Mouse (Mus musculus): ENCODE data around the gene Trir. TPM values are rescaled to one million over a fixed set of nuclear protein-coding genes. Genes with fewer than 3 reads are reported as not detected.

Trir gene
- polyA plus RNA-seq, 1 experiment from 2014 or later, result 102 TPM

DNA sequence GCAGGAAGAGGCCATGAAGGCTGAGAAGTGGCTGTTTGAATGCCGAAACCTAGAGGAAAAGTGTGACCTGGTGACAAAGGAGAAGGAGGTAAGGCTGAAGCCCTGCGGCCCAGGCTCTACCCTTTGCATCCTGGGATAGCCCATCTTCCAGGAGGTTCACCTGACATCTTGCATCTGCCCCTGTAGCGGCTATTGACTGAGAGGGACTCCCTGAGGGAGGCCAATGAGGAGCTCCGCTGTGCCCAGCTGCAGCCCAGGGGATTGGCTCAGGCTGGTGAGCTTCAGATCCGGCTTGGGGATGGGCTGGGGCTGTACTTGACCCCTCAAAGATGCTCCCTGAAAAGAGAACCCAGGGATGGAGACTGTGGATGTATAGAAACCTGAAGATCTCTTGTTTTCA, 29.6 kb upstream of the Trir start:
- Histone ChIP-seq H3K9me3 (no peaks in the 10 kb centered on the region), H3K4me3 (no peak overlapping the region), H3K9ac (no peak overlapping the region), H3K36me3 (peaks cover 4% of the 10 kb centered on the region; the same call in 1 of the 2 replicates), H3K4me1 (peaks cover 16% of the 10 kb centered on the region), H3K27me3 (peaks cover 20% of the 10 kb centered on the region), H3K27ac (no peak overlapping the region), H3K4me2 (no peak overlapping the region)
- WGBS, result 81% methylated on average over 5 of the region's 5 CpGs
- no peak for ATAC-seq (ENCODE audit: insufficient number of reproducible peaks, low FRiP score, low TSS enrichment, low read depth)

DNA sequence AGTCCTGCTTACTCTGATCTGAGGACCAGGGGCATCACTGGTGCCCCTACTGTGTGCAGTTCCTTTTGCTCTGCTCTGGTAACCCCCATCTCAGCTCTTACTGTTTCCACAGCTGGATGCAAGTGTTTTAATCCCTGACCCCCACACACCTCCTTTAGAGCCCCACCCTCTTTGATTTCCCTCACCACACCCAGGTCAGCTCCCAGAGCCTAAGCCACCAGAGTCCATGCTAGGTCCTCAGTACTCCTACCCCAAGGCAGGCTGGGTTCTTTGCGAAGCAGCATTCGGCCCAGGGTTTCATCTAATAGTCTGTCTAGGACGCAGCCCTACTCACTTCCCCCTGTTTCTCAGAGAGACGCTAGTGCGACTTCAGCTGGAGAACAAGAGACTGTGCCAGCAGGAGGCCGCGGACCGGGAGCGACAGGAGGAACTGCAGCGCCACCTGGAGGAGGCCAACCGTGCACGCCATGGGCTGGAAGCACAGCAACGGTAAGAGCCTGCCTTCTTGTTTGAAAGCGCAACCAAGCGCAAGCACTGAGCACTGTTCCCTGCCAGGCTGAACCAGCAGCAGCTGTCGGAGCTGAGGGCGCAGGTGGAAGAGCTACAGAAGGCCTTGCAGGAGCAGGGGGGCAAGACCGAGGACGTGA, 28.9 kb upstream of the Trir start:
- Histone ChIP-seq H3K4me3 (no peak overlapping the region), H3K27ac (no peak overlapping the region), H3K27me3 (peaks cover 20% of the 10 kb centered on the region), H3K4me2 (peak overlapping the region; percentile 17; the same call in 1 of the 2 replicates), H3K9me3 (no peaks in the 10 kb centered on the region), H3K36me3 (peaks cover 4% of the 10 kb centered on the region; the same call in 1 of the 2 replicates), H3K9ac (no peak overlapping the region), H3K4me1 (peaks cover 16% of the 10 kb centered on the region)
- ATAC-seq (ENCODE audit: insufficient number of reproducible peaks, low FRiP score, low TSS enrichment, low read depth), result peak; percentile 31; the same call in 1 of the 2 replicates
- WGBS, result 6% methylated on average over 19 of the region's 19 CpGs

DNA sequence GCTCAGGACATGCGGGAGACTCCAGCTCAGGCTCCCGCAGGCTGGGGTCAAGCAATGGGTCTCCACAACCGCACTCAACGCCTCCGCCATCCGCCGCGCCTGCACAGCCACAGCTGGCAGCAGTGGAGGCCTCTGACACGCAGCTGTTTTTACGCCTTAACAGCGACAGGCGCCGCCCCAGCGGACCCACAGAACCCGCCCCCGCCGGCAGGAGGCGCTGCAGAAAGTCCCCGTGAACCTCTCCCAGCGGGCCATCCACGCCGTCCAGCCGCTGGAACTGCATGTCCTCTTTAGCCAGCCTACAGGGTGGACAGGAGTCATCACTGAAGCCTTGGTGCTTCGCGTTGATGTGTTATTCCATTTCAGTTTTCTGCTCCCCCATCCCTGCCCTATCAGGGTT, 18.9 kb upstream of the Trir start:
- Histone ChIP-seq H3K4me2 (no peak overlapping the region), H3K9ac (no peak overlapping the region), H3K9me3 (no peaks in the 10 kb centered on the region), H3K27me3 (peaks cover 49% of the 10 kb centered on the region), H3K27ac (no peak overlapping the region), H3K36me3 (no peaks in the 10 kb centered on the region), H3K4me1 (0 out of 2 replicates have a peak, but pooled peaks cover 4% of the 10 kb centered on the region), H3K4me3 (no peak overlapping the region)
- no peak for ATAC-seq (ENCODE audit: insufficient number of reproducible peaks, low FRiP score, low TSS enrichment, low read depth)
- WGBS, result 12% methylated on average over 25 of the region's 25 CpGs

DNA sequence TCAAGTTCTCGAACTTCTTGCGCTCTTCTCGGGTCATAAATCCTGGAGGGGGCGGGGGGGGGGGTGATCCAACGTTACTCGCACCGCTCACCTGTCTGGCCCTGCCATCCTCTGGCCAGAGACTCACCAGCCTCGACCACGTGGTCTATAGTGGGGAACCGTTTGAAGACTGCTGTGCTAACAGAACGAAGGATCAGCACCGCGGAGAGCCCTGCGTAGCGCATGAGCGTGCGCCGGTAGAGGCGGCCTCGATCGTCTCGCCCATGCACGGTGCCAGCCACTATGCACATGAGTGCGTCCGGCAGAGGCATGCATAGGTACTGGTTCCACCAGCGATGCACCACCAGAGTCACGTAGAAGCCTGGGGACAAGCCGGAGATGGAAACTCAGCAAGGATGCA, 15.4 kb upstream of the Trir start:
- peaks cover 70% of the 10 kb centered on the region for H3K27me3 ChIP-seq
- no peak for ATAC-seq (ENCODE audit: insufficient number of reproducible peaks, low FRiP score, low TSS enrichment, low read depth)
- H3K4me2 ChIP-seq, result no peak overlapping the region
- H3K9me3 ChIP-seq, result no peaks in the 10 kb centered on the region
- no peak overlapping the region for H3K4me3 ChIP-seq
- H3K4me1 ChIP-seq, result peaks cover 9% of the 10 kb centered on the region
- 14% methylated on average over 28 of the region's 28 CpGs for WGBS
- no peaks in the 10 kb centered on the region for H3K36me3 ChIP-seq
- no peak overlapping the region for H3K27ac ChIP-seq
- H3K9ac ChIP-seq, result no peak overlapping the region

DNA sequence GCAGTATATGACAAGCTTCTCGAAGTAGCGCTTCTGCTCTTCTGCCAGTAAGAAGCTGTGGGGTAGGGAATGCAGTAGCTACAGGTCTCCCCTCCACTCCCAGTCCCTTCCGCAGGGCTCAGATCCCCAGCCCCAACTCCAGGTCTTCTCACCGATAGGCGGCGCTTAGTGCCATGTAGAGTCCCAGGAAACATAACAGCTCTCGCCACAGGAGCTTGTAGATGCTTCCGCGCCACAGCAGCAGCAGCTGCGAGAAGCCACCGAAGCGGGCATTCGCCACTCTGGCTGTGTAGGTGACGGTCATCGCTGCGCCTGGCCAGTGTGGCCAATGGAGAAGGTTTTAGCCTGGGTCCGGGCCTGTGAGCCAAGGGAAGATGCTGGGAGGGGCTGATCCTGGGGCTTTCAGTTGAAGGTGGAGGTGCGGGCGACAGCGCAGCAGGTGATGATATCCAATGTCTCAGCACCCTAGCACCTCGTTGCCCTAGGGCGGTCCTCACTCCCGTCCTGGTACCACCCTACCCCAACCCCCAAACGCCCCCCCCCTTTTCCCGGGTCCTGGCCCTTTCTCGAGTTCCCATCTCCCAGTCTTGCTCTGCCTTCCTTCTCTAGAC, 13.3 kb upstream of the Trir start:
- Histone ChIP-seq H3K36me3 (peaks cover 8% of the 10 kb centered on the region), H3K4me3 (peak overlapping the region; percentile 30), H3K9ac (no peak overlapping the region), H3K4me2 (peak overlapping the region; percentile 54), H3K9me3 (no peaks in the 10 kb centered on the region), H3K27me3 (peaks cover 54% of the 10 kb centered on the region), H3K27ac (no peak overlapping the region), H3K4me1 (peaks cover 5% of the 10 kb centered on the region)
- WGBS, result 4% methylated on average over 26 of the region's 26 CpGs
- ATAC-seq (ENCODE audit: insufficient number of reproducible peaks, low FRiP score, low TSS enrichment, low read depth), result peak; percentile 41; the same call in 1 of the 2 replicates

DNA sequence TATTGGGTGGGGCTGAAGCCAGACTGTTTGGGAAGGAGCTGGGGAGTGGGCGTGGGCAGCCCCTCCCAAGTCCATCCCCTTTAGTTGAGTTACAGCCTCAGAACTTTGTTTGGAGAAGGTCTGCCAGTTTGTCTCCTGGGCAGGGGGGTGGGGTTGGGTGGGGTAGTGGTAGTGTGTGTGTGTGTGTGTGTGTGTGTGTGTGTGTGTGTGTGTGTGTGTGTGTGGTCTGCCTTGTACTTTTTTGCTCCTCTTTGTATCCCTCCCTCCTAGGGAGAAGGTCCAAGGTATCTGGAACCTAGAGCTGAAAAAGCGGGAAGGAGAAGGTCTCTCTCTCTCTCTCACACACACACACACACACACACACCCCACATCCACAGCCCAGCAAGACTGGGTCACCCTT, 12.2 kb upstream of the Trir start, which contains the start of gene Best2:
Gene Best2 (minus strand): TSS at position 101 of the 400 bp plus-strand sequence.
- no peaks in the 10 kb centered on the region for H3K9me3 ChIP-seq
- WGBS, result 68% methylated on average over 2 of the region's 2 CpGs

DNA sequence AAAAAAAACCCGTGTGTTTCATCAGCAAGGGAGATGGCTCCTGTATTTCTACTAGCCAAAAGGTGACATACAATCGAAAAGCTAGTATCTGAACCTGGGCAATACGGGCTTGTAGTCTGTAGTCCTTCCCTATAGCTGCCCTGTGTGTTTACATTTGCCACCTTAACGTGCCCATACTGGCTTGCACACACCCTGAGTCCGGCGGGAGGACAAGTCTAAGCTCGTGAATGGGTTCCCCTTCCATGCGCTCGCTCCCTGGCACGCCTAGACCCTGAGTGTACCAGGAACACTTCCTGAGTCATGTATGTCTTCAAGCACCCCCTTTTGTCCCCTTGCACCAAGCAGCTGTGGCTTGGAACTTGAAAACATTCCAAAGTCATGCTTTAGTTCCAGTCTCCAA, 9.9 kb upstream of the Trir start:
- Histone ChIP-seq H3K9ac (no peak overlapping the region), H3K36me3 (peaks cover 40% of the 10 kb centered on the region), H3K4me3 (no peak overlapping the region), H3K27ac (no peak overlapping the region), H3K27me3 (peaks cover 27% of the 10 kb centered on the region), H3K9me3 (no peaks in the 10 kb centered on the region), H3K4me1 (peaks cover 5% of the 10 kb centered on the region), H3K4me2 (no peak overlapping the region)
- 67% methylated on average over 10 of the region's 10 CpGs for WGBS
- ATAC-seq (ENCODE audit: insufficient number of reproducible peaks, low FRiP score, low TSS enrichment, low read depth), result no peak

More for the DNA sequence above, 12.2 kb upstream of the Trir start, which contains the start of gene Best2:
- H3K9ac ChIP-seq, result no peak within 1 kb of the TSS
- H3K4me2 ChIP-seq, result peak within 1 kb of the TSS; percentile 54
- H3K4me3 ChIP-seq, result peak within 1 kb of the TSS; percentile 30
- ATAC-seq (ENCODE audit: insufficient number of reproducible peaks, low FRiP score, low TSS enrichment, low read depth), result no peak
- no peak within 1 kb of the TSS for H3K27ac ChIP-seq
- H3K36me3 ChIP-seq, result peaks cover 19% of the 10 kb centered on the region
- peaks cover 43% of the 10 kb centered on the region for H3K27me3 ChIP-seq
- peaks cover 5% of the 10 kb centered on the region for H3K4me1 ChIP-seq

DNA sequence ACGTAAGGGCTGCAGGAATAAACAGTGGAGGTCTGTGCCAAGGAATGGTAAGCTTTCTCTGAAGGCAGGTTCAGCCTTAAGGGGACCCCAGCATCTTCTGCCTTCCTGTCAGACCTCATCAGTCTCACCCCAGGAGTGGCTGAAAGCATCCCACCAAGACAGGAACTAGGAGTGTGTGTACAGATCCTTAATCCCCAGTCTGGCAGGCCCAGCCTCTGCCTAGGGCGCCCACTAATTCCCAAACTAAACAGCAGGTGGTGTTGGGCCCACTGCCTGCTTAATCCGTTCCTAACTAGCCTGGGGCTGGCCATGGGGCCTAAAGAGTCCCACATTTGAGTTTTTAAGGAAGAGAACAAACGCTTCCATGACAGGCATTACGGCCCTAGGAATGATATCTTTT, 9.4 kb upstream of the Trir start:
- peaks cover 25% of the 10 kb centered on the region for H3K27me3 ChIP-seq
- no peak for ATAC-seq (ENCODE audit: insufficient number of reproducible peaks, low FRiP score, low TSS enrichment, low read depth)
- no peak overlapping the region for H3K4me3 ChIP-seq
- peaks cover 45% of the 10 kb centered on the region for H3K36me3 ChIP-seq
- H3K27ac ChIP-seq, result no peak overlapping the region
- no peak overlapping the region for H3K9ac ChIP-seq
- peaks cover 5% of the 10 kb centered on the region for H3K4me1 ChIP-seq
- H3K9me3 ChIP-seq, result no peaks in the 10 kb centered on the region
- H3K4me2 ChIP-seq, result no peak overlapping the region
- WGBS, result 38% methylated on average over 5 of the region's 5 CpGs

DNA sequence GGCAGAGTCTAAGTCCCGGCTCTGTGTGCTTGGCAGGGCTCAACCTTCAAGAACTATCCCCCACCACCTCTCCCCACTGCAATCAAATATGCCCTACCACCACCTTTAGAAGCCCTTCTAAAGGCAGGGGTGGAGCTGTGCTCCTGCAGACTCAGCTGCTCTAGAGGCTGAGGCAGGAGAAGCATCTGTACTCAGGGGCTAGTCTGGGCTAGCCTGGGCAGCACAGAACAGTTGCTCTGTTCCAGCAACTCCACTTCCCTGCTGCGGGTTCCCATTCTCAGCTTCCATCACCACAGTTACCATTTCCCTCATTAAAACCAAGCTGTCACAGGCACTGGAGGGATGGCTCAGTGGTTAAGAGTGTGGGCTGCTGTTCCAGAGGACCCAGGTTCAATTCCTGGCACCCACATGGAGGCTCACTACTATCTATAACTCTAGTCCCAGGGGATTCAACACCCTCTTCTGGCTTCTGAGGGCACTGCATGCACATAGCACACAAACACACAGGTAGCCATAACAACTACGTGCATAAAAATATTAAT, 5.0 kb upstream of the Trir start:
- H3K4me3 ChIP-seq, result no peak overlapping the region
- H3K27me3 ChIP-seq, result no peaks in the 10 kb centered on the region
- H3K9me3 ChIP-seq, result no peaks in the 10 kb centered on the region
- H3K9ac ChIP-seq, result no peak overlapping the region
- H3K4me2 ChIP-seq, result no peak overlapping the region
- H3K4me1 ChIP-seq, result peaks cover 22% of the 10 kb centered on the region
- WGBS, result 93% methylated on average over 3 of the region's 3 CpGs
- H3K27ac ChIP-seq, result no peak overlapping the region
- no peak for ATAC-seq (ENCODE audit: insufficient number of reproducible peaks, low FRiP score, low TSS enrichment, low read depth)
- peaks cover 64% of the 10 kb centered on the region for H3K36me3 ChIP-seq

DNA sequence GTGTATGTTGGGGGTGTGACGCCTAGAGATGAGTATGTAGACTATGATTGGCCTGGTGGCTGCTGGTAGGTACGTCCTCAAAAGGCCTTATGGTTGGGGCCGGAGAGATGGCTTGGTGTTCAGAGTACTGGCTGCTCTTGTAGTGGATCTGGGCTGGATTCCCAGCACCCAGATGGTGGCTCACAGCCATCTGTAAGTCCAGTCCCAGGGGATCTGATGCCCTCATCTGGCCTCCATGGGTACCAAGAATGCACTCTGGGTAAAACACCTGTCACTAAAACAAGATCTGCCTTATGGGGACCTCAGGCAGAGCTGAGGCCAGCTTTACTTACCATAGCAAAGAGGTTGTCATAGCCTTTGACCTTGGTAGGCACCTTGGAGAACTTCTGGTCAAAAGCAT, 2.8 kb upstream of the Trir start:
- H3K4me1 ChIP-seq, result peaks cover 32% of the 10 kb centered on the region
- H3K4me3 ChIP-seq, result peak overlapping the region; percentile 84
- peak overlapping the region; percentile 88 for H3K4me2 ChIP-seq
- H3K36me3 ChIP-seq, result peaks cover 51% of the 10 kb centered on the region
- no peaks in the 10 kb centered on the region for H3K27me3 ChIP-seq
- 89% methylated on average over 3 of the region's 3 CpGs for WGBS
- ATAC-seq (ENCODE audit: insufficient number of reproducible peaks, low FRiP score, low TSS enrichment, low read depth), result no peak
- H3K9me3 ChIP-seq, result no peaks in the 10 kb centered on the region
- H3K27ac ChIP-seq, result no peak overlapping the region
- no peak overlapping the region for H3K9ac ChIP-seq

DNA sequence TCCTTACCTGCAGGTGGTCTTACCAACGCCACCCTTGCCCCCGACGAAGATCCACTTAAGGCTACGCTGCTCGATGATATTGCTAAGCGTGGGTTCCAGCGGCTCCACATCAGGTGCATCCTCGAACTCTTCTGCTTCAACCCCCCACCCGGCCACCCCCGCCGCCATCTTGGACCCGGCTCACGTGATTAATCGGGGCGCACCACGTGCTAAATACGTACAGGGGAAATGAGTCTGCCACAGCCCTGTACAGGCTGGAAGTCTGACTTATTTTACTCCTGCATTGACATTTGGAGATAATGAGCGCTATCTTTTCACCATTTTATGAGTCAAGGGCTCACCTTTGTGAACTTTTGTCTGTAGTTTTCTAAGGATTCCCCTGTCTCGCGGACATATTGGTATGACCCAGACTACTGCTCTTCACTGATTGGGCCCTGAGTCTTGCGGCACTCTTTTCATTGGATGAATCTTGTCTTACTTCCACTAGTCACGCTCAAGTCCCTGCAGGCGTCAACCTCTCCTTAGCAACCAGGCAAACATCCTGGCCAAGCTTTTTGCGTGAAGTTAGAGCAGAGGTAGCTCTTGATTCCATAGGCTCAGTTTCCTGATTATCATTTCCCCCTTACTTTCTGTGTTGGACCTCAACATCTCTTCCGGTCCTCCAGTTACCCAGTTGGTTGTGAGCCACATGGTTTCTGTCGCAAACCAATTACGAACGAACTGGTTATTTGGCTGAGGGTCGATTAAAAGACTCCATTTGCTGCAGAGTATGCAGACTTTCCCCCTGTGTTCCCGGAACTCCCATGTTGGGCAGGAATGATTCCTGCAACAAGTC, 1.3 kb upstream of the Trir start, which contains the start of gene Asna1:
Gene Asna1 (minus strand): TSS at position 184 of the 835 bp plus-strand sequence.
- 4% methylated on average over 30 of the region's 30 CpGs for WGBS
- no peaks in the 10 kb centered on the region for H3K27me3 ChIP-seq
- ATAC-seq (ENCODE audit: insufficient number of reproducible peaks, low FRiP score, low TSS enrichment, low read depth), result peak; percentile 87
- peak within 1 kb of the TSS; percentile 84 for H3K4me3 ChIP-seq
- H3K9ac ChIP-seq, result peak within 1 kb of the TSS; percentile 71
- peaks cover 51% of the 10 kb centered on the region for H3K36me3 ChIP-seq
- H3K9me3 ChIP-seq, result no peaks in the 10 kb centered on the region
- H3K4me1 ChIP-seq, result peaks cover 38% of the 10 kb centered on the region
- peak within 1 kb of the TSS; percentile 88 for H3K4me2 ChIP-seq
- peak within 1 kb of the TSS; percentile 92 for H3K27ac ChIP-seq
